Mouse (Mus musculus) heart, postnatal 36 days (tissue): Measurements from ENCODE around the gene Gm1043. TPM values are rescaled to one million over a fixed set of nuclear protein-coding genes. Genes with fewer than 3 reads are reported as not detected.

ENCODE experiments used
- DNase-seq, 2 experiments: peaks; one replicate each; pipeline ENCODE4 v3.0.0; 2021 to 2022
- intact Hi-C: fragments of 180-260 bp; cut with DNase I; formaldehyde crosslinking; loops from one replicate; pipeline ENCODE4 v1.15.1; 2025
- total RNA-seq, 2 experiments: library from RNA; stranded (reverse); gene quantifications; 2 replicates each; pipeline ENCODE4 v1.2.3; 2021

Gm1043 gene
- total RNA-seq, 2 experiments from 2014 or later: not detected

GRCm38 (mm10) chr5:37196666-37197250 is 111.6 kb downstream of the Gm1043 start:
- no peak for DNase-seq

DNA sequence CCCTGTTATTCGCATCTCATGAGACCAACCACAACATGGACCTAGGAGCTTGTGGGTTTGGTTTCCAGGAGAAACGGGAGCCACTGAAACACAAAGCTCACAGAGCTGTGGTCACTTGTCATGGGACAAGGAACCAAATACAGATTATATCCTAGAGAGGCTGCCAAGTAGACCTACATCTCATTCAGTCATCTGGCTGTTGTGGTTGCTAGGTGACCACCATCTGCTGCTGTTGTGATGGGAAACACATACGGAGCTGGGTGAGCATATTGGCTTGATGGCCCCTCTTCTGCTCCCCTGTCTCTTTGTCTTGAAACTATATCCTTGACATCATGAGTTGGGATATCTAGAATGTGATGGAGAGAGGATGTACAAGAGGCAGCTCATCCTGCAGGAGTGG is 112.3 kb downstream of the Gm1043 start:
- DNase-seq: no peak
- intact Hi-C loops: no loop called here

More at GRCm38 (mm10) chr5:37196666-37197250, 111.6 kb downstream of the Gm1043 start:
- intact Hi-C loops: no loop called here

DNA sequence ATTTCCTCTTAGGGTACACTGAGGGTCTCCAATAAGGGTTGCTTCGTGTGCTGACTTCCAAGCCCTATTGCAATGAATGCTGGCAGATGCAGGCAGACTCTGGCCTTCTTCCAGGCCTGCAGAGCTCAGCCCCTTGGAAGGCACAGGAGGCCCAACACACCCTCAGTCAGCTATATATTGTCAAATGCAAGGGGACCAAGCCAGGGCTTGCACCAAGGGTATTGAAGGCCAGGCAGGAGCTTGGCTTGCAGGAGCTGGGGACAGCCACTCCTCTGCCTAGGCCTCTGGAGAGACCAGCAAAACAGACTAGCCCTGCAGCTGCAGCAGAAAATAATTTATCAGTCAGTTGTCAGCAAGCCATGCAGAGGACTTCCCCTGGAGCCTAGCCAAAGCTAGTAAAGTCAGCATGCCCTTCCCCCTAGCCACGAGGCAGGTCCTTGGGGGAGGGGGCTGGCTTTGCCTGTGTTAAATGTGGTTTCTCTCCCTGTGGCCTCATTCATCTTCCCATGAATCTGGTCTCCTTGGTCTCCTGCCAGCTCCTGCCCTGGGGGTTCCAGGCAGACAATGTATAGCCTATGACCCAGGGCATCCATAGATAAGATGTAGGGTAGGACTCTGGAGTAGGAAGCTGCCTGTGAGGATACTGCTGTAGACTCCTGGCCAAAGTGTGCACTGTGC is 113.0 kb downstream of the Gm1043 start:
- DNase-seq: no peak
- intact Hi-C loops: no loop called here

DNA sequence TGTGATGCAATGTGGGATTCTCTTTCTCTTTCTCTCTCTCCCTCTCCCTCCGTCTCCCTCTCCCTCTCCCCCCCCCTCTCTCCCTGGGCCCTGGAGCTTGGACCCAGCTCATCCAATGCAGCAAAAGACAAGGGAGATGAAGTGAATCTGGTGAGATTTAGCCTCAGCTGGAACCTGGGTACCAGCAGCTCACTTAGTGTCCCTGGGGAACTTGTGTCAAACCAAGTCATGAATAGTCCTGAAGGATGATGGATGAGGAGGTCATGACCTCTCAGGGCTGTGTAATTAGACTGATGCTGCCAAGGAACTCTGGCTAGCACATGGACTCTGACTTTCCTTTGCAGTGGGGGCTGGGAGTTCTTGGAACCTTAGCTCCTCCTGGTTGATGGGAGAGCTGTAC is 117.1 kb downstream of the Gm1043 start:
- intact Hi-C loops: no loop called here
- DNase-seq: no peak

- no peak for DNase-seq
- intact Hi-C loops: no loop called here
These were observed 119.7 kb downstream of the Gm1043 start for GRCm38 (mm10) chr5:37204886-37205285.

DNA sequence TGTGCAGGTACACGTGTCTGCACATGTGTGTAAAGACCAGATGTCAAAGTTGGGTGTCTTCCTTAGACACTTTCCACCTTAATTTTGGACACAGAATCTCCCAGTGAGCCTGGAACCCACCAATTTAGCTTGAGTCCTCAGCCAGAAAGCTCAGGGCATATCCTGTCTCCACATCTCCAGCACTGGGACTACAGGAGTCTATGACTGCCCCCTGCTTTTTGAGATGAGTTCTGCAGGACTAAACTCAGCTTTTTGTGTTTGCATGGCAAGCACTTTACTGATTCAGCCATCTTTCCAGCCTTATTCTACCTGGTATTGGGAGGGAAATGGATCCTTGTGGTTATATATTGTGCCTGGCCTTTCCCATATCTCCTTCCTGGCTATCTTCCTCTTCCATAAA is 120.2 kb downstream of the Gm1043 start:
- intact Hi-C loops: no loop called here
- DNase-seq: no peak

DNA sequence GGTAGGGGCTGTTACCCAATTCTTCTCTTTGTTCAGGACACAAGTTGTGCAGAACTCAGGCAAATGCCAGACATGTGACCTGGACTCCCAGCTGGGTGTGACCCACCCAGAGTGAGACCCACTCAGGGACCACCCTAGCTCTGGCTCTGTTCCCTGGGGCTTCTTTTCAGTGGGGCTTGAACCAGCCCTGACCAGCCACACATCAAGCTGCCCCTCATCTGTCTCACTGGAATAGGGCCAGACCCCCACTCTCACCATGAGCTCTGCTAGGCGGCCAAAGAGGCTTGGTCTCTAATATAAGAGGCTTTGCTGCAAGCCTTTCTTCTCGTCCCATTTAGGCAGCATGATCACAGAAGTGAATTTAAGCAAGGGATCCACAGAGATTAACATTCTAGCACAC is 121.2 kb downstream of the Gm1043 start:
- no peak for DNase-seq
- intact Hi-C loops: no loop called here

GRCm38 (mm10) chr5:37212938-37213708 is 128.0 kb downstream of the Gm1043 start:
- no peak for DNase-seq
- intact Hi-C loops: no loop called here

DNA sequence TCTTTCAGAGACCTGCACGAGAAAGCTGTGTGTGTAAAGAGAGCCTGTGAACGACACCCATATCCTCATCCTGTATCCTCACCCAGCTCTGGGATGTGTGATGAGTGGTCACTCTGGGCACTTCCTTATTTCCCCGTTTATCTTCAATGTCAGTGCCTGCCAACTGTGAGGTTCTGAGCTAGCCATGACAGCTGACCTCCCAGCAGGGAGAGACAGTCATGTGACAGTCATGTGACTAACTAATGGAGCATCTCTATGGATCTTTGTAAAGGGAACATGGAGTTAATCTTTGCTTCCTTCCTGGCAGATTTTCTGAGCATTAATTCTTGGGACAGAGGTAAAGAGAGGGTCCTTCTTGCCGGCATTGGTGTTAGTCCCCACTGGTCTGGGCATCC is 128.5 kb downstream of the Gm1043 start:
- no peak for DNase-seq
- intact Hi-C loops: no loop called here

DNA sequence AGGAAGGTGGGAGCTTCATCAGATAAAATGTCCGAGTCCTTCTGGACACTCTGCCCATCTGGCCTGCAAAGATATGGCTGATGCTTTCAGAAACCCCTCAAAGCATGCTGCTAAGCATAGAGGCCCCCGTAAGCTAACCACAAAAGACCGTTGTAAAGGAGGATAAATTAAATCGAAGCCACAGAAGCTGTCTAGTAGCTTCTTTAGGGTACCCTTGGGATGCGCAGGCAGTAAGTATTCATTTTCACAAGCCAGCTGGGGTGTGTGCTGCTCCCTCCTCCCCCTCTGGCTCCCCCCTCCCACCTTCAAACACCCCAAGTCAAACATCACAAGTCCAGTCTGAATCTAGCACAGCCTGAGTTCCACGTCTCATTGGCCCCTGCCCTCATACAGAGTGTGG is 129.4 kb downstream of the Gm1043 start:
- intact Hi-C loops: no loop called here

DNA sequence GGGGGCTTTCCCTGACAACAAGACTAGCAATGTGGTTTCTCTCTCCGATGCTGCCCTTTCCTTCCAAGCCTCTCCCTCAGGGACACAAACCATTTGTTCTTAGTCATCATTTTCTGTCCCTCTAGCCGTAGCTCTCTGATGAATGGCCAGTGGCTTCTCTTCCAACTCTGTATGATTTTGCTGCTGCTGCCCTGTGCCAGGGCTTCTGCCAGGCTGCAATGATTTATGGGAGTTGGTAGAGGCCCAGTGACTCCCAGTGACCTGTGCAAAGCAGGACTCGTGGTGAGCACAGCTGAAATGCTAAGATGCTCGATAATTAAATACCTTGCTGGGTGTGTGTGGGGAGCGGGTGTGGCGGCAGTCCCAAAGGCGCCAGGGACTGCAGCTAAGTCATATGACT is 130.1 kb downstream of the Gm1043 start:
- intact Hi-C loops: no loop called here
- no peak for DNase-seq

More for the DNA sequence above, 129.4 kb downstream of the Gm1043 start:
- DNase-seq: no peak

DNA sequence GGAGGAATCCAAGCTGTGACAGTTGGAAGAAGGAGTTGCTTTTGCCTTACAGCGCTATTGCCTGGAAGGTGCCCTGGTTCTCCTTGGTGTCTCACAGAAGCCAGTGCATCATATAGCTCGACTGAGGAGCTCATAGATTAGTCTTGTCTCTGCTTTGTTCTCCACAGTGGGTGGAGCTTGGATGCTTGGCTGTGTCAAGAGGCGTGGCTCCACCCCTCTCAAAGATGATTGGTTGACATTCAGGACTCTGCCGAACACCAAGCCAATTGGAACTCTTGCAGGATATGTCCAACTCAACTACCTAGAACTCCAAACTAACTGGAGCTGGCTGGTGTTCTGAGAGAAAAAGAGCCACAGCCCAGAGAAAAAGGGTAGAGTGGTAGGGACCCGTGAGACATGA is 134.4 kb downstream of the Gm1043 start:
- intact Hi-C loops: no loop called here
- no peak for DNase-seq

- no peak for DNase-seq
- intact Hi-C loops: no loop called here
These were observed 135.4 kb downstream of the Gm1043 start for GRCm38 (mm10) chr5:37220575-37220974.

DNA sequence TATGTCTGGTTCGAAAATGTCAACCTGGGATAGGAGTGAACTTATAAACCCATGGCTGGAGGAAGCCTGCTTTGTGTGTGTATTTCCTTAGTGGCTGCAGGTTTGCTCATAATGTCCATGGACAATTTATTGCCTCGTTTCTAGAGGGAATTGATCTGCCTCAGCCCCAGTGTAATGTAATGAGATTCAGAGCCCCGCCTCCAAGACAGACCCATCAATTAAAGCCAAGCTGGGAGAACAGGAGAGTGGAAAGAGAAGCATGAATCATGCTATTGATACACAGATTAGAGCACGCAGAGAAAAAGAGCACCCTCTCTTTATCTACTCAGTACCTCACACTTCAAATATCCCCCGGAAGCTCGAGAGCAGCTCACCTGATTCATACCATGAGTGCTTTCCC is 136.4 kb downstream of the Gm1043 start:
- no peak for DNase-seq
- intact Hi-C loops: no loop called here

DNA sequence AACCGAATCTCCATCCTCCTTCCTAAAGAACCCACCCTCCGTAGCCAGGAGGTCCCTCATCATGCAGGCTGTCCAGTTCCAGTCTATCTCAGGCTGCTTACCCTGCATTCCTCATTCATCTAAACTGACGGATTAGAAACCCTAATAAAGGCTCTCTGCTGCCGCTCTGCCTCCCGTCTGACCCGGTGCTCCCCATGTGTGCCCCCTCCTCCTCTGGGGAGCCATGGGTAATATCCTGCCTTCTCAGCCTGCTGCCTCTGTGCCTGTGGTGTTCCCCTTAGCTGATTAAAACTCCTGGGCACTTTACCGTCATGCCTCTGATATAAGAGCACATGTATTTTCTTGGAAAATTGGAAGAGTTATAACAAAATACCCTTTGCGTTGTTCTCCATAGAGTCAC is 137.1 kb downstream of the Gm1043 start:
- intact Hi-C loops: no loop called here
- DNase-seq: no peak

GRCm38 (mm10) chr5:37225708-37226107 is 140.5 kb downstream of the Gm1043 start:
- DNase-seq: no peak
- intact Hi-C loops: no loop called here

DNA sequence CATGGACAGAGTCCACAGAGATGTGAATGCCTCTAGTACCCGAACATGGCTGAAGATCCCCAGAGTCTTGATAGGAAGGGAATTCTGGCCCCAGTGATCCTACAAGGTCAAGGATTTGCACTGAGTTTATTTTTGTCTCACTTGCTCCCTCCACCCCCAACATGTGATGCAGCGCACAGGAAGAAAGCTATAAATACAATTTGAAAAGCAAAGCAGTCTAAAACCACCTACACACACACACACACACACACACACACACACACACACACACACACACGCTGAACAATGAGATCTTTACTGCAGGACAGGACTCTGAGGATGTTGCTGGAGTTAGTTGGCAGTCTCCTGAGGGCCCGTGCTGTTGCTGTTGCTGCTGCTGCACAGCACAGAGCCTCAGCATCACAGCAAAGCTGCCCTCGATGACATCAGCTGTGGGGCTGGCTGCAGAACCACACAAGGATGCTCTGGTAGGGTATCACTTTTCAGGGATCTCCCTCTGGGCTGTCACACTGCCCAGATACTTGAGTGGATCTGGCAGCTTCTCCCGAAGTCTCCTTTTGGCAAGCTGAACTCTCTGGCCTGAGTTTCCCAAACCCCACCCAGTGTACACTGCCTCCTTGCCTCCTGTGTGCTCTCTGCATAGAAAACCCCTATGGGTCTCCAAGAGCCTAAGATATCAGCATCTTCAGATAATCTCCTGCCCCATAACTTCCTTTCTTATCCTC is 142.9 kb downstream of the Gm1043 start:
- DNase-seq: peak in 1 of 2 experiments; percentile 11

GRCm38 (mm10) chr5:37228894-37229293 is 143.7 kb downstream of the Gm1043 start:
- no peak for DNase-seq
- intact Hi-C loops: no loop called here

More for the DNA sequence above, 142.9 kb downstream of the Gm1043 start:
- intact Hi-C loops: no loop called here

DNA sequence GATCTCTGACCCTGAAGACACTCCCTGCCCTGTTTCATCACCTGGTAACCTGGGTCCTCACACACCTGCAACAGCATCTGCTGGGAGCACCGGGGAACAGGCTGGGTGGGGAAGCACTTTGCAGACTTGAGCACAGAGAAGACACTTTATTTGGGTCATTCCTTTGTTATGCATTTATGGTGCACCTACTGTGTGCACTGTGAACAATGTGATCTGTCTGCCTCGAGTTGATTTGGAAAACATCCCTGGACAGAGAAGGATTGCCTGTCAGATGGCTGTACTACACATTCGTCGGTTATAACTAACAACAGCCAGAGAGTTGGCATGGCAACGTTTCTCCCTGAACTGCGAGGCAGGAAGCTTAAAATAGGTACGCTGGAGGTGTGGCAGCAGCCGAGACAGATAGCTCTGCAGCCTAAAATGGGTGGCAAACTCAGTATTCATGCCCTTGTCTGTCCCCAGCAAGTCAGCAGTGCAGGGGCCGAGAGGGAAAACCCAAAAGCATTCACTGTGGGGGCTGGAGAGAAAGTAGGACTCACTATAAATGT is 147.9 kb downstream of the Gm1043 start:
- DNase-seq: no peak
- intact Hi-C loops: no loop called here

DNA sequence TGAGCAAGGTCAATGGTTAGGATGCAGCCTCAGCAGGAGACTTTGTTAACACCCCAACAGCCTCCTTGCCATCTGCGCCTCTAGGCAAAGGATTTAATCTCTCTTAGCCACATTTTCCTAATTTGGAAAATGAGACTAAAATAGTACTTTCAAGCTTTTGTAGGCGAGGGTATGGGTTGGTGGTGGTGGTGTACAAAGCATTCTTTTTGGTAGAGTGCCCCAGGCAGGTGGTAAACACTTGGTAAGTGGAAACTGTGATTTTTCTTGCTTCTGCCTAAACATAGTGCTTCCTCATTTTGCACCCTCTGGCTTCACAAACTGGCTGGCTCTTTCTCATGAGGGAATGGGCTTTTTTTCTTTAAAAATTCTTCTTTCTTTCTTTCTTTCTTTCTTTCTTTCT is 153.5 kb downstream of the Gm1043 start:
- intact Hi-C loops: no loop called here
- no peak for DNase-seq

GRCm38 (mm10) chr5:37240550-37240949 is 155.4 kb downstream of the Gm1043 start:
- DNase-seq: peak in 1 of 2 experiments; percentile 12
- intact Hi-C loops: no loop called here
